Mouse (Mus musculus): ENCODE measurements around the gene 0610030E20Rik. TPM values are rescaled to one million over a fixed set of nuclear protein-coding genes. Genes with fewer than 3 reads are reported as not detected.
A peak's percentile ranks its signal among the peaks of the same experiment; 100 is the strongest.

0610030E20Rik gene
- polyA plus RNA-seq, 1 experiment from 2014 or later = 36.0 TPM

GRCm38 (mm10) chr6:72361121-72361551 lies 14.0 kb downstream of the 0610030E20Rik start:
- Histone ChIP-seq H3K9ac (0 out of 2 replicates have a peak overlapping the region, but pooled peaks have one; percentile 64), H3K4me1 (peaks cover 34% of the 10 kb centered on the region), H3K27ac (replicated peaks) (no peak overlapping the region), H3K4me2 (replicated peaks) (peak overlapping the region; percentile 72), H3K36me3 (peaks cover 16% of the 10 kb centered on the region), H3K9me3 (replicated peaks) (no peaks in the 10 kb centered on the region), H3K4me3 (replicated peaks) (peak overlapping the region; percentile 89), H3K27me3 (no peaks in the 10 kb centered on the region)
- ATAC-seq (ENCODE audit: insufficient number of reproducible peaks, low FRiP score, low TSS enrichment, low read depth) = no peak
- 58% methylated on average over 5 of the region's 5 CpGs for WGBS

GRCm38 (mm10) chr6:72362132-72363028 lies 15.3 kb downstream of the 0610030E20Rik start:
- ATAC-seq (ENCODE audit: insufficient number of reproducible peaks, low FRiP score, low TSS enrichment, low read depth) = peak; percentile 99
- peaks cover 16% of the 10 kb centered on the region for H3K36me3 ChIP-seq
- H3K4me1 ChIP-seq = peaks cover 21% of the 10 kb centered on the region
- under 1% methylated on average over 42 of the region's 42 CpGs for WGBS
- H3K9ac ChIP-seq = peak overlapping the region; percentile 64
- peak overlapping the region; percentile 72 for H3K4me2 ChIP-seq (replicated peaks)
- no peaks in the 10 kb centered on the region for H3K9me3 ChIP-seq (replicated peaks)
- peak overlapping the region; percentile 89 for H3K4me3 ChIP-seq (replicated peaks)
- H3K27ac ChIP-seq (replicated peaks) = peak overlapping the region; percentile 91
- H3K27me3 ChIP-seq = no peaks in the 10 kb centered on the region

GRCm38 (mm10) chr6:72364009-72364408 lies 16.9 kb downstream of the 0610030E20Rik start:
- WGBS = 44% methylated on average over 7 of the region's 7 CpGs
- peaks cover 17% of the 10 kb centered on the region for H3K4me1 ChIP-seq
- H3K27ac ChIP-seq (replicated peaks) = no peak overlapping the region
- peaks cover 11% of the 10 kb centered on the region for H3K36me3 ChIP-seq
- H3K27me3 ChIP-seq = no peaks in the 10 kb centered on the region
- no peak for ATAC-seq (ENCODE audit: insufficient number of reproducible peaks, low FRiP score, low TSS enrichment, low read depth)
- no peak overlapping the region for H3K4me3 ChIP-seq (replicated peaks)
- no peaks in the 10 kb centered on the region for H3K9me3 ChIP-seq (replicated peaks)
- no peak overlapping the region for H3K4me2 ChIP-seq (replicated peaks)
- no peak overlapping the region for H3K9ac ChIP-seq

GRCm38 (mm10) chr6:72364985-72365384 lies 17.9 kb downstream of the 0610030E20Rik start:
- H3K4me3 ChIP-seq (replicated peaks) = no peak overlapping the region
- 67% methylated on average over 6 of the region's 6 CpGs for WGBS
- peaks cover 6% of the 10 kb centered on the region for H3K36me3 ChIP-seq
- no peaks in the 10 kb centered on the region for H3K9me3 ChIP-seq (replicated peaks)
- ATAC-seq (ENCODE audit: insufficient number of reproducible peaks, low FRiP score, low TSS enrichment, low read depth) = no peak
- peaks cover 20% of the 10 kb centered on the region for H3K4me1 ChIP-seq
- H3K9ac ChIP-seq = no peak overlapping the region
- H3K4me2 ChIP-seq (replicated peaks) = no peak overlapping the region
- H3K27ac ChIP-seq (replicated peaks) = no peak overlapping the region
- H3K27me3 ChIP-seq = no peaks in the 10 kb centered on the region

- Histone ChIP-seq H3K27ac (replicated peaks) (no peak overlapping the region), H3K27me3 (no peaks in the 10 kb centered on the region), H3K4me3 (replicated peaks) (no peak overlapping the region), H3K9ac (no peak overlapping the region), H3K4me1 (peaks cover 14% of the 10 kb centered on the region), H3K36me3 (no peaks in the 10 kb centered on the region), H3K9me3 (replicated peaks) (no peaks in the 10 kb centered on the region), H3K4me2 (replicated peaks) (no peak overlapping the region)
- WGBS = 77% methylated on average over 3 of the region's 3 CpGs
- ATAC-seq (ENCODE audit: insufficient number of reproducible peaks, low FRiP score, low TSS enrichment, low read depth) = no peak
Observed at GRCm38 (mm10) chr6:72366304-72366703, 19.2 kb downstream of the 0610030E20Rik start.

GRCm38 (mm10) chr6:72366844-72367443 lies 19.8 kb downstream of the 0610030E20Rik start, which contains the start of gene Rnf181:
Gene Rnf181, minus strand, starts transcription at chr6:72366956.
- Histone ChIP-seq H3K9ac (no peak within 1 kb of the TSS), H3K27me3 (no peaks in the 10 kb centered on the region), H3K4me2 (replicated peaks) (no peak within 1 kb of the TSS), H3K36me3 (no peaks in the 10 kb centered on the region), H3K9me3 (replicated peaks) (no peaks in the 10 kb centered on the region), H3K27ac (replicated peaks) (no peak within 1 kb of the TSS), H3K4me1 (peaks cover 12% of the 10 kb centered on the region), H3K4me3 (replicated peaks) (no peak within 1 kb of the TSS)
- ATAC-seq (ENCODE audit: insufficient number of reproducible peaks, low FRiP score, low TSS enrichment, low read depth) = no peak
- WGBS = 76% methylated on average over 4 of the region's 4 CpGs

GRCm38 (mm10) chr6:72367460-72367974 lies 20.4 kb downstream of the 0610030E20Rik start:
- 71% methylated on average over 4 of the region's 4 CpGs for WGBS
- Histone ChIP-seq H3K9me3 (replicated peaks) (no peaks in the 10 kb centered on the region), H3K36me3 (no peaks in the 10 kb centered on the region), H3K27ac (replicated peaks) (no peak overlapping the region), H3K9ac (no peak overlapping the region), H3K4me2 (replicated peaks) (no peak overlapping the region), H3K4me3 (replicated peaks) (no peak overlapping the region), H3K27me3 (no peaks in the 10 kb centered on the region), H3K4me1 (peaks cover 12% of the 10 kb centered on the region)
- no peak for ATAC-seq (ENCODE audit: insufficient number of reproducible peaks, low FRiP score, low TSS enrichment, low read depth)

GRCm38 (mm10) chr6:72369557-72369956 lies 22.4 kb downstream of the 0610030E20Rik start:
- Histone ChIP-seq H3K4me2 (replicated peaks) (no peak overlapping the region), H3K36me3 (no peaks in the 10 kb centered on the region), H3K4me3 (replicated peaks) (no peak overlapping the region), H3K9me3 (replicated peaks) (no peaks in the 10 kb centered on the region), H3K27ac (replicated peaks) (no peak overlapping the region), H3K27me3 (no peaks in the 10 kb centered on the region), H3K4me1 (peaks cover 17% of the 10 kb centered on the region), H3K9ac (no peak overlapping the region)
- no peak for ATAC-seq (ENCODE audit: insufficient number of reproducible peaks, low FRiP score, low TSS enrichment, low read depth)
- WGBS = 76% methylated on average over 4 of the region's 4 CpGs

GRCm38 (mm10) chr6:72370091-72370490 lies 23.0 kb downstream of the 0610030E20Rik start:
- ATAC-seq (ENCODE audit: insufficient number of reproducible peaks, low FRiP score, low TSS enrichment, low read depth) = no peak
- Histone ChIP-seq H3K4me3 (replicated peaks) (no peak overlapping the region), H3K36me3 (no peaks in the 10 kb centered on the region), H3K27ac (replicated peaks) (no peak overlapping the region), H3K9ac (no peak overlapping the region), H3K4me2 (replicated peaks) (no peak overlapping the region), H3K27me3 (no peaks in the 10 kb centered on the region), H3K4me1 (peaks cover 17% of the 10 kb centered on the region), H3K9me3 (replicated peaks) (no peaks in the 10 kb centered on the region)
- 82% methylated on average over 12 of the region's 12 CpGs for WGBS

- no peaks in the 10 kb centered on the region for H3K27me3 ChIP-seq
- H3K27ac ChIP-seq (replicated peaks) = peak overlapping the region; percentile 61
- H3K36me3 ChIP-seq = no peaks in the 10 kb centered on the region
- H3K4me1 ChIP-seq = peaks cover 17% of the 10 kb centered on the region
- H3K9me3 ChIP-seq (replicated peaks) = no peaks in the 10 kb centered on the region
- H3K4me2 ChIP-seq (replicated peaks) = no peak overlapping the region
- 43% methylated on average over 5 of the region's 5 CpGs for WGBS
- peak; percentile 65; the same call in 1 of the 2 replicates for ATAC-seq (ENCODE audit: insufficient number of reproducible peaks, low FRiP score, low TSS enrichment, low read depth)
- no peak overlapping the region for H3K9ac ChIP-seq
- H3K4me3 ChIP-seq (replicated peaks) = no peak overlapping the region
Observed at GRCm38 (mm10) chr6:72371147-72371546, 24.0 kb downstream of the 0610030E20Rik start.

GRCm38 (mm10) chr6:72371571-72371970 lies 24.5 kb downstream of the 0610030E20Rik start:
- H3K36me3 ChIP-seq = no peaks in the 10 kb centered on the region
- 8% methylated on average over 1 of the region's 1 CpGs for WGBS
- H3K27ac ChIP-seq (replicated peaks) = peak overlapping the region; percentile 61
- no peak overlapping the region for H3K4me2 ChIP-seq (replicated peaks)
- no peaks in the 10 kb centered on the region for H3K9me3 ChIP-seq (replicated peaks)
- no peaks in the 10 kb centered on the region for H3K27me3 ChIP-seq
- no peak overlapping the region for H3K9ac ChIP-seq
- no peak overlapping the region for H3K4me3 ChIP-seq (replicated peaks)
- peaks cover 17% of the 10 kb centered on the region for H3K4me1 ChIP-seq
- ATAC-seq (ENCODE audit: insufficient number of reproducible peaks, low FRiP score, low TSS enrichment, low read depth) = no peak
